Mouse (Mus musculus): ENCODE data around the gene Syndig1l. TPM values are rescaled to one million over a fixed set of nuclear protein-coding genes. Genes with fewer than 3 reads are reported as not detected.

Syndig1l gene
- total and polyA plus RNA-seq, 2 experiments from 2014 or later, result 15.7 to 32.0 TPM

DNA sequence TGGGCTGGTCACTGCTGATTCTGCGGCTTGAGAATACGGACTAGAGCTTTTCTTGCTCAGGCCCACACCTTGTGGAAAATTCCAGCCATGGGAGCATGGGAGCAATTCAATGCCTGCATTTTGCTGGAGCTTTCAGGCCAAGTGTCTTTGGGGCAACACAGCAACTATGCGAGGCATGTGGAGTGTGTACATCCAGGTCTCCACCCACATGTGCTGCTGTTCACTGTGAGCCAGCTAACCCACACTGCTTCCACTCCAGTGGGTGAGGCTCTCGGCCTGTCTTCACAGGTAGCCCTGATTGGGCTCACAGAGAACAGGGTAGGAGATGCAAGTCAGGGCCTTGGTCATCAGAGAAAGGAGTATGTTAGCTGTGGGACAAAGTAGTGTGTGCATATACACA is 9.2 kb upstream of the Syndig1l start:
- ATAC-seq (ENCODE audit: low FRiP score), result no peak
- Histone ChIP-seq H3K27me3 (ENCODE audit: insufficient read depth, low read length) (no peaks in the 10 kb centered on the region), H3K4me3 (ENCODE audit: low read depth, low read length) (no peak overlapping the region), H3K4me1 (ENCODE audit: insufficient read depth, low read length) (no peaks in the 10 kb centered on the region), H3K9ac (replicated peaks; ENCODE audit: low read length, poor library complexity, severe bottlenecking) (no peak overlapping the region), H3K9me3 (ENCODE audit: low read length) (no peaks in the 10 kb centered on the region), H3K27ac (ENCODE audit: low read depth, low read length) (no peak overlapping the region), H3K4me2 (ENCODE audit: low read depth, low read length, poor library complexity, severe bottlenecking) (no peak overlapping the region), H3K36me3 (ENCODE audit: insufficient read depth, low read length) (no peaks in the 10 kb centered on the region)
- 87% methylated on average over 4 of the region's 4 CpGs for WGBS
- no peak for TF ChIP-seq CTCF (IDR thresholded peaks at IDR 0.05)
- DNase-seq (ENCODE audit: low spot score), result no peak

DNA sequence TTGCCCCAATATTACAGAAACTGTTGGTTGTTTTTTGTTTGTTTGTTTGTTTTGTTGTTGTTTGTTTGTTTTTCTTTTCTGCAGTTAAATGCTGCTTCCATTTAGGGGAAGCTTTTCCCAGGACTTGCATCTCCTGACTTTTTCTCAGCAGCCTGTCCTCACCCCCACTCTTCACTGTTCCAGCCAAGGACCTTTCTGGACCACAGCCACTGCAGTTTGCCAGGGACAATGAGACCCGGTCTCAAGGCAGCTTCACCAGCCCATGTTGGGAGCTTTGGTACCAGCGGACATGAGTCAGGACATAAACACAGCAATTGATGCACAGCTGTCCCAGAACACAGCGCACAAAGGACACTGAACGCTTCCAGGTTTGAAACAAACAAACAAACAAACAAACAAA is 8.3 kb upstream of the Syndig1l start:
- no peak for TF ChIP-seq CTCF (IDR thresholded peaks at IDR 0.05)
- H3K9me3 ChIP-seq (ENCODE audit: low read length), result no peaks in the 10 kb centered on the region
- WGBS, result 76% methylated on average over 4 of the region's 4 CpGs
- no peaks in the 10 kb centered on the region for H3K27me3 ChIP-seq (ENCODE audit: insufficient read depth, low read length)
- H3K4me2 ChIP-seq (ENCODE audit: low read depth, low read length, poor library complexity, severe bottlenecking), result no peak overlapping the region
- DNase-seq (ENCODE audit: low spot score) (no peak), ATAC-seq (ENCODE audit: low FRiP score) (no peak)
- no peak overlapping the region for H3K4me3 ChIP-seq (ENCODE audit: low read depth, low read length)
- H3K27ac ChIP-seq (ENCODE audit: low read depth, low read length), result no peak overlapping the region
- H3K36me3 ChIP-seq (ENCODE audit: insufficient read depth, low read length), result no peaks in the 10 kb centered on the region
- no peaks in the 10 kb centered on the region for H3K4me1 ChIP-seq (ENCODE audit: insufficient read depth, low read length)
- H3K9ac ChIP-seq (replicated peaks; ENCODE audit: low read length, poor library complexity, severe bottlenecking), result no peak overlapping the region

DNA sequence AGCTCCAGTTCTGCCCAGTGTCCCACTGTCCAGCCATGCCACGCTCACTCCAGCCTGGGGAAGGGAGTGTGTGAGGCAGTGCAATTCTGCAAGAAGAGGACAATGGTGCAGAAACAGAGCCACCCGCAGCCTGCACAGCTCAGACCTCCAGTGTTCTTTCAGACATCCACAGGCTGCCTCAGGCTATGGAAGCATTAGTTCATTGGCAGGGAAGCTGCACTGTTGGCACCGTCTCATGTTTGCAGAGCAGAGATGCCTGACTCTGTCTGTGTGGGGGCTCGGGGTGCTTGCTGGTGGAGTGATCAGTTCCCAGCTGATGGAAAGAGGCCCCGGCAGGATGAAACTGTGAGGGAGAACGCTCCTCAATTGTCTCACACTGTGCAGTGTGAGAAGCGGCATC is 4.0 kb upstream of the Syndig1l start:
- H3K27me3 ChIP-seq (ENCODE audit: insufficient read depth, low read length), result 0 out of 2 replicates have a peak, but pooled peaks cover 4% of the 10 kb centered on the region
- H3K4me1 ChIP-seq (ENCODE audit: insufficient read depth, low read length), result no peaks in the 10 kb centered on the region
- WGBS, result 52% methylated on average over 7 of the region's 7 CpGs
- ATAC-seq (ENCODE audit: low FRiP score), result no peak
- DNase-seq (ENCODE audit: low spot score), result peak; percentile 62
- H3K36me3 ChIP-seq (ENCODE audit: insufficient read depth, low read length), result no peaks in the 10 kb centered on the region
- no peak for TF ChIP-seq CTCF (IDR thresholded peaks at IDR 0.05)
- H3K9ac ChIP-seq (replicated peaks; ENCODE audit: low read length, poor library complexity, severe bottlenecking), result no peak overlapping the region
- no peak overlapping the region for H3K27ac ChIP-seq (ENCODE audit: low read depth, low read length)
- H3K4me3 ChIP-seq (ENCODE audit: low read depth, low read length), result no peak overlapping the region
- H3K4me2 ChIP-seq (ENCODE audit: low read depth, low read length, poor library complexity, severe bottlenecking), result no peak overlapping the region
- no peaks in the 10 kb centered on the region for H3K9me3 ChIP-seq (ENCODE audit: low read length)

DNA sequence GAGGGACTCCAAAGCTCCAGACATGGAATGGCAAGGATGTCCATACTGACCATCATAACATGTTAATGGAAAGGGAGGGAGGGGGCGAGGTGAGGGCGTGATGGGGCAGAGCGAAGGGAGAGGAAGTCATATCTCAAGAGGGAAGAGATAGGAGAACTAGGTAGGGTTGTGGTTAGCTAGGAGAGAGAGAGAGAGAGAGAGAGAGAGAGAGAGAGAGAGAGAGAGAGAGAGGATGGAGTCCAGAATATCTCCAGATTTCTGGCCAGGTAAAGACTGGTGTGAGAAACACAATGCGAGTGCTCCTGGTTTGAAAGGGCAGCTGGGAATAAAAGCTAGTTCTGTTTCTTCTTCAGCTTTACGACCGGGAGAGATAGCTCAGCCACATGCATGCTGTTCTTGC is 6.5 kb downstream of the Syndig1l start:
- Histone ChIP-seq H3K4me1 (ENCODE audit: insufficient read depth, low read length) (peaks cover under 1% of the 10 kb centered on the region; the same call in 1 of the 2 replicates), H3K36me3 (ENCODE audit: insufficient read depth, low read length) (no peaks in the 10 kb centered on the region), H3K4me3 (ENCODE audit: low read depth, low read length) (no peak overlapping the region), H3K27me3 (ENCODE audit: insufficient read depth, low read length) (no peaks in the 10 kb centered on the region), H3K27ac (ENCODE audit: low read depth, low read length) (no peak overlapping the region), H3K9me3 (ENCODE audit: low read length) (no peaks in the 10 kb centered on the region), H3K4me2 (ENCODE audit: low read depth, low read length, poor library complexity, severe bottlenecking) (no peak overlapping the region), H3K9ac (replicated peaks; ENCODE audit: low read length, poor library complexity, severe bottlenecking) (no peak overlapping the region)
- TF ChIP-seq CTCF (IDR thresholded peaks at IDR 0.05), result no peak
- DNase-seq (ENCODE audit: low spot score) (no peak), ATAC-seq (ENCODE audit: low FRiP score) (no peak)
- 91% methylated on average over 6 of the region's 6 CpGs for WGBS

DNA sequence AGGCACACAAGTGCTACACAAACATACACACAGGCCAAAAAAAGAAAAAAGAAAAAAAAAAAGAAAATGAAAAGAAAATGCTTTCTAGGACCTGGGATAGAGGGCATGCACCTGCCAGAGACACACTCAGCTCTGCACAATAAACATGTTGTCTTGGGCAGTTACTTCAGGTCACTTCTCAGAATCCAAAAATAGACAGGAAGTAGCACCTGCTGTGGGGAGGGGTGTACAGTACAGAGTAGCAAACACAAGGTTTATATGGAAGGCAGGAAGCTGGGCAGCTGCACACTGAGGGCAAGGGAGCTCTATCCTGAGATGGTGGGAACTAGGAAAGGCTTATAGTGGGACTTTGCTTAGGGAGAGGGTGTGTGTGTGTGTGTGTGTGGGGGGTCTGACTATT is 7.3 kb downstream of the Syndig1l start:
- no peak for ATAC-seq (ENCODE audit: low FRiP score)
- no peak overlapping the region for H3K4me3 ChIP-seq (ENCODE audit: low read depth, low read length)
- DNase-seq (ENCODE audit: low spot score), result no peak

DNA sequence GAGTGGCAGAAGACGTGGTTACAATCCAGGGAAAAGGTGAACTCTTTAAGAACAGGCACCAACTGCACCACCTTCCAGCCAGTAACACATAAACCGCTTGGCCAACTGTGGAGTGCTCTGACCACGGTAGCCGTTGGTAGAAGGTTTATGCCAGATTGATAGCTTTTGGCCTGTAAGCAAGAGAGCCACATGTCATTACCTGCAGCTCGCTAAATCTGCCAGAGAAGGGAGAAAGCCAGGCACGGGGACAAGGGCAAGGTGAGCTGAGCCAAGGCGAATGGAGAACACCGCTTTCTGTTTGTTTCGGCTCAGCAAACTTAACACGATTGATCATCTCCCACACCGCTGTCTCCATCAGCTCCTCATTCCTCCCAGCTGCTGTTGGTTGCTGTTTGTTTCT is 9.6 kb downstream of the Syndig1l start:
- TF ChIP-seq CTCF (IDR thresholded peaks at IDR 0.05), result no peak
- no peak overlapping the region for H3K27ac ChIP-seq (ENCODE audit: low read depth, low read length)
- ATAC-seq (ENCODE audit: low FRiP score), result no peak
- no peaks in the 10 kb centered on the region for H3K4me1 ChIP-seq (ENCODE audit: insufficient read depth, low read length)
- H3K4me3 ChIP-seq (ENCODE audit: low read depth, low read length), result no peak overlapping the region
- no peaks in the 10 kb centered on the region for H3K36me3 ChIP-seq (ENCODE audit: insufficient read depth, low read length)
- WGBS, result 88% methylated on average over 11 of the region's 11 CpGs
- H3K9me3 ChIP-seq (ENCODE audit: low read length), result no peaks in the 10 kb centered on the region
- H3K4me2 ChIP-seq (ENCODE audit: low read depth, low read length, poor library complexity, severe bottlenecking), result no peak overlapping the region
- DNase-seq (ENCODE audit: low spot score), result no peak
- H3K9ac ChIP-seq (replicated peaks; ENCODE audit: low read length, poor library complexity, severe bottlenecking), result no peak overlapping the region
- no peaks in the 10 kb centered on the region for H3K27me3 ChIP-seq (ENCODE audit: insufficient read depth, low read length)

More for the DNA sequence above, 7.3 kb downstream of the Syndig1l start:
- no peaks in the 10 kb centered on the region for H3K27me3 ChIP-seq (ENCODE audit: insufficient read depth, low read length)
- no peak overlapping the region for H3K9ac ChIP-seq (replicated peaks; ENCODE audit: low read length, poor library complexity, severe bottlenecking)
- H3K36me3 ChIP-seq (ENCODE audit: insufficient read depth, low read length), result no peaks in the 10 kb centered on the region
- H3K4me1 ChIP-seq (ENCODE audit: insufficient read depth, low read length), result no peaks in the 10 kb centered on the region
- no peaks in the 10 kb centered on the region for H3K9me3 ChIP-seq (ENCODE audit: low read length)
- H3K4me2 ChIP-seq (ENCODE audit: low read depth, low read length, poor library complexity, severe bottlenecking), result no peak overlapping the region
- no peak overlapping the region for H3K27ac ChIP-seq (ENCODE audit: low read depth, low read length)
- TF ChIP-seq CTCF (IDR thresholded peaks at IDR 0.05), result no peak
